Mouse (Mus musculus): Measurements from ENCODE around the gene Acoxl.

DNA sequence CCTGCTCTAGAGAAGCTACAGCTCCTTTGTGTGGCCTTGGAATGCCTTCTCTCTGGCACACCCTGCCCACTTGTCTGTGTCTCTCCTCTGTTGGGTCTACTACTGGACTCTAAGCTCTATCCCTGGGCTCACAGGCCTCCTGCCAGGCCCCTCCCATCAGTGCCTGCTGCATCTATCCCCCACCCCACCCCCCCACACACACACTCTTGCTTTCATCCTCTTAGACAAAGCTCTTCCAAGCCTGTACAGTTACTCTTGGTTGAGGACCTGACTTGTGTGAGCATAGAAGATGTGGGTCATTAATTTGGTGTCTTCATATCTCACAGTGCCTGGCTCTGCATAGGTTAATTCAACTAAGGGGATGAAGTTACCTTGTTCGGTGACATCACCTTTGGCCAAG is 137.6 kb downstream of the Acoxl start:
- TF ChIP-seq CTCF (IDR thresholded peaks at IDR 0.05; ENCODE audit: borderline replicate concordance, insufficient read depth, low read length) (no peak), POLR2A (IDR thresholded peaks at IDR 0.05; ENCODE audit: low read depth, low read length) (no peak)
